Mouse (Mus musculus) megakaryocyte, embryonic 14.5 days (primary cell): ENCODE results near the gene Gbe1.

Experiments
- FLI1 ChIP-seq: IDR thresholded peaks from 2 replicates; pipeline ENCODE4 v1.6.1; 2012; ENCODE audit warnings: low read length, inconsistent platforms, mixed read lengths
- GATA1 ChIP-seq: IDR thresholded peaks from 3 replicates; pipeline ENCODE4 v1.6.1; 2012; ENCODE audit warnings: mixed read lengths, low read length, inconsistent platforms, borderline replicate concordance

DNA sequence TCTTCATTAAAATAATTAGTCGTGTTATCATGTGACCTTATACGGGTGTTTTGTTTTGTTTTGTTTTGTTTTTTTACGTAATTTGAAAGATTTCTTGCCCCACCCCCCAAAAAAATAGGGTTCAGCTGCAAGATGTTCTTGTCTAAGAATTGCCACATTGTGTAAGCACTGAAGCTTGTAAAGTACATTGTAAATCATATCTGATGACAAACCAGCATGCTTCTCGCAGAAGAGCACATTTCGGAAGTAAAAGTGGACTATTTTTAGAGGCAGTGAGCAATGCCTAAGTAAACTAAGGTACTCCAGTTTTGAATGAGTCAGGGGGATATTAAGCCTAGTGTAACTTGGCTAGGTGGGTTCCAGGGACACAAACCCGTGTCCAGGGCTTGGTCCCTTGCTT, 15.7 kb downstream of the Gbe1 start:
- no peak for TF ChIP-seq GATA1
- no peak for TF ChIP-seq FLI1
